Mouse (Mus musculus): Measurements from ENCODE around the gene C2cd3. TPM values are rescaled to one million over a fixed set of nuclear protein-coding genes. Genes with fewer than 3 reads are reported as not detected.

The C2cd3 gene
- polyA plus RNA-seq, 1 experiment from 2014 or later, result 34.2 TPM

DNA sequence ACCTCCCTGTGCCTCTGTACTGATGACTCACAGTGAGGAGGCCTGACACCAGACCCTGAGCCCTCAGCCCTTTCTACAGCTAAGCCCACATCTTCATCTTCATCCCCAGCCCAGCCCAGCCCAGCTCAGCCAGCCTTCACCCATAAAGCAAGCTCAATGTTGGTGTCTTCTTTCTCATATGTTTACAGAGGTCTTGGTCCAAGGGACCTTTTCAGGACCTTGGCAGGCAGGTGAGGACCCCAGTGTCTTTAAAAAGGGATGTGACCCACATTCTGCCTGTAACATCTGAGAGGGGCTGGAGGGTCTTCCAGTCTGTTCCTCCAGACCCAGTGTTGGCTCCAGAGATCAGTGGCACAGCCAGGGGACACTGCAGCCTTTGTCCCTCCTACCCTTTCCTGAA lies 127.4 kb downstream of the C2cd3 start:
- ATAC-seq (ENCODE audit: insufficient number of reproducible peaks, insufficient read depth, low FRiP score, low read depth), result no peak
- Histone ChIP-seq H3K9ac (replicated peaks; ENCODE audit: low read depth, low read length) (no peak overlapping the region), H3K4me1 (ENCODE audit: control insufficient read depth, insufficient read depth, low read length) (peaks cover 21% of the 10 kb centered on the region), H3K27ac (ENCODE audit: low read length) (no peak overlapping the region), H3K36me3 (ENCODE audit: control insufficient read depth, insufficient read depth, low read length) (peaks cover 31% of the 10 kb centered on the region), H3K9me3 (ENCODE audit: control insufficient read depth, low read depth, low read length) (no peaks in the 10 kb centered on the region), H3K4me3 (ENCODE audit: low read depth, low read length) (no peak overlapping the region), H3K4me2 (replicated peaks; ENCODE audit: low read depth, low read length) (no peak overlapping the region), H3K27me3 (ENCODE audit: control insufficient read depth, insufficient read depth, low read length) (no peaks in the 10 kb centered on the region)

DNA sequence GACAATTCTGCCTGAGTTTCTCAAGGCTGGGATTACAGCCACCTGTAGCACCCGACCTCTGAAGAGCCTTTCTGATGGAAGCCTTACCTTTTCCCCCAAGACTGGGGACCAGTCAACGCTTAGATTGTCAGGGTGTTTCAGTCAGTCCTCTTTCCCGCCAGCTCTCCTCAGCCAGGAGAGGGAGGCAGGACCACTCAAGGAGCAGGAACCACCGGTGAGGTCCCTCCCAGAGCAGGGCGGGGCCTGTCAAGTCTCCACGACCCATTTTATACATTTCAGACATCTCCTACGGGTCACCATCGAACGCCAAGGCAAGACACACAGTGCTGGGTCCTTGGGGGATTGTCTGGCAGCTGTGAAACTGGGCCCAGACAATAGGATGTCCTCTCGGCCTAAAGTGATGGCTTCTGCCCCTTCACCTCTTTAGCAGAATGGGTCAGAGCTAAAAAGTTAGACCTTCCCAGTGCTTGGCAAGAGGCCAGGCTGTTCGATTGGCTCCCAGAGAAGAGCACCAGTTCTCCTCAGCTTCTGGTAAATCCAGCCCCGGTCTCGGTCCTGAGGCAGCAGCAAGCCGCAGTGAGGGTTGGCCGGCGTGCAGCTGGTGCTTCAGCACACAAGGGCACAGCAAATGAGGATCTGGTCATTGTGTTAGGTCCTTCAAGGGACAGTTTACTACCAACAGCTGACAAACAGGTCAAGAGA lies 128.4 kb downstream of the C2cd3 start:
- ATAC-seq (ENCODE audit: insufficient number of reproducible peaks, insufficient read depth, low FRiP score, low read depth), result no peak
- no peaks in the 10 kb centered on the region for H3K27me3 ChIP-seq (ENCODE audit: control insufficient read depth, insufficient read depth, low read length)
- H3K36me3 ChIP-seq (ENCODE audit: control insufficient read depth, insufficient read depth, low read length), result peaks cover 31% of the 10 kb centered on the region
- no peak overlapping the region for H3K4me2 ChIP-seq (replicated peaks; ENCODE audit: low read depth, low read length)
- peaks cover 11% of the 10 kb centered on the region for H3K4me1 ChIP-seq (ENCODE audit: control insufficient read depth, insufficient read depth, low read length)
- no peak overlapping the region for H3K9ac ChIP-seq (replicated peaks; ENCODE audit: low read depth, low read length)
- H3K27ac ChIP-seq (ENCODE audit: low read length), result no peak overlapping the region
- no peaks in the 10 kb centered on the region for H3K9me3 ChIP-seq (ENCODE audit: control insufficient read depth, low read depth, low read length)
- 65% methylated on average over 16 of the region's 16 CpGs for WGBS
- H3K4me3 ChIP-seq (ENCODE audit: low read depth, low read length), result no peak overlapping the region

DNA sequence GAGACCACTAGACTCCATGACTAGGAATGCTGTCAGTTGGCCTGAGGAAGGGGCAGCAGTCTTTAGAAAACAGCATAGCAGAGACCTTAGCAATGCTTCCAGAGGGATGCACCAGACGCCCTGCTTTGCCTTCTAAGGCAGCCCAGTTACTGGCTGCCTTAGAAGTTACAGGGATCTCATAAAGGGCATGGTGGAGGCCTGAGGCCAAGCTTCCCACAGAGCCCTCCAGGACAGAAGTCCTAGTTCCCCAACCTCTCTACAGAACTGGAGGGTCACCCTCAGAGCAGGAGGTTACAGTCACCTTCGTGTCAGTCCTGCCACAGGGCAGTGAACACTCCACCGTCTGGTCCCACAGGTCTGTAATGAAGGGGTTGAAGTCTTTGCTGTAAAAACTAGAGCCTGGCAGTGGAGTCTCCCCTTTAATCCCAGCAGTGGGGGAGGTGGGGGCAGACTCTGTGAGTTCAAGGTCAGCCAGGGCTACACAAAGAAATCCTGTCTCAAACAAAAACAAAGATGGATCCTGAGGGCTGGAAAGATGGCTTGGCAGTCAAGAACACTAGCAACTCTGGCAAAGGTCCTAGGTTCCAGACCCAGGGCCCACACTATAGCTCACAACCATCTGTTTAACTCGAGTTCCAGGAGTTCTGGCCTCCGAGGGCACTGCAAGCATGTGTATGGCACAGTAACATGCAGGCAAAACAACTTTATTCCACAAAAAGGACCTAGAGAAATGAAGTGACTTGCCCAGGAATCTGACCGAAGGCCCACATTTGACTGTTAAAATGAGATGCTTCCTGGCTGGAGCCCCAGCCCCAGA lies 129.2 kb downstream of the C2cd3 start:
- Histone ChIP-seq H3K27ac (ENCODE audit: low read length) (no peak overlapping the region), H3K27me3 (ENCODE audit: control insufficient read depth, insufficient read depth, low read length) (no peaks in the 10 kb centered on the region), H3K9ac (replicated peaks; ENCODE audit: low read depth, low read length) (no peak overlapping the region), H3K36me3 (ENCODE audit: control insufficient read depth, insufficient read depth, low read length) (peaks cover 31% of the 10 kb centered on the region), H3K4me2 (replicated peaks; ENCODE audit: low read depth, low read length) (no peak overlapping the region), H3K4me3 (ENCODE audit: low read depth, low read length) (no peak overlapping the region), H3K4me1 (ENCODE audit: control insufficient read depth, insufficient read depth, low read length) (peaks cover 7% of the 10 kb centered on the region), H3K9me3 (ENCODE audit: control insufficient read depth, low read depth, low read length) (no peaks in the 10 kb centered on the region)
- WGBS, result 64% methylated on average over 6 of the region's 6 CpGs
- no peak for ATAC-seq (ENCODE audit: insufficient number of reproducible peaks, insufficient read depth, low FRiP score, low read depth)

DNA sequence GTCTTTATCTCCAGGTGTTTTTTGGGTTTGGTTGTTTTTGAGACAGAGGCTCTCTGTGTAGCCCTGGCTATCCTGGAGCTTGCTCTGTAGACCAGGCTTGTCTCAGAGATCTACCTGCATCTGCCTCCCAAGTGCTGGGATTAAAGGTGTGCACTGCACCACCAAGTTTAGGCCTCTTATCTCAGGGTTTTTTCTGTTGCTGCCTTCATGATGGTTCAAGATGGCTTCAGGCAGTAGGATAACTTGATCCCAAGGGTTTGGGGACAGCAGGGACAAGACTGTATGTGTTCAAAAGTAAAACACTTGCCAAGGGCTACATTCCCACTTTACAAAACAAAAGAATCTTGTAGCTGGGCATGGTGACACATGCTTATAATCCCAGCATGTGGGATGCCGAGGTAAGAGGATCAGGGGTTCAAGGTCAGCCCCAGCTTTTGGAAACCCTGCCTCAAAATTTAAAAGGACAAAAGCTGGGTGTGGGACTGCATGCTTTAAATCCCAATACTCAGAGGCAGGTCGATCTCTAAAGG lies 129.9 kb downstream of the C2cd3 start:
- H3K27me3 ChIP-seq (ENCODE audit: control insufficient read depth, insufficient read depth, low read length), result no peaks in the 10 kb centered on the region
- 50% methylated on average over 2 of the region's 2 CpGs for WGBS
- H3K4me2 ChIP-seq (replicated peaks; ENCODE audit: low read depth, low read length), result no peak overlapping the region
- no peaks in the 10 kb centered on the region for H3K9me3 ChIP-seq (ENCODE audit: control insufficient read depth, low read depth, low read length)
- no peak for ATAC-seq (ENCODE audit: insufficient number of reproducible peaks, insufficient read depth, low FRiP score, low read depth)
- H3K36me3 ChIP-seq (ENCODE audit: control insufficient read depth, insufficient read depth, low read length), result peaks cover 28% of the 10 kb centered on the region
- no peak overlapping the region for H3K4me3 ChIP-seq (ENCODE audit: low read depth, low read length)
- no peak overlapping the region for H3K9ac ChIP-seq (replicated peaks; ENCODE audit: low read depth, low read length)
- no peak overlapping the region for H3K27ac ChIP-seq (ENCODE audit: low read length)
- peaks cover under 1% of the 10 kb centered on the region; the same call in 1 of the 2 replicates for H3K4me1 ChIP-seq (ENCODE audit: control insufficient read depth, insufficient read depth, low read length)

DNA sequence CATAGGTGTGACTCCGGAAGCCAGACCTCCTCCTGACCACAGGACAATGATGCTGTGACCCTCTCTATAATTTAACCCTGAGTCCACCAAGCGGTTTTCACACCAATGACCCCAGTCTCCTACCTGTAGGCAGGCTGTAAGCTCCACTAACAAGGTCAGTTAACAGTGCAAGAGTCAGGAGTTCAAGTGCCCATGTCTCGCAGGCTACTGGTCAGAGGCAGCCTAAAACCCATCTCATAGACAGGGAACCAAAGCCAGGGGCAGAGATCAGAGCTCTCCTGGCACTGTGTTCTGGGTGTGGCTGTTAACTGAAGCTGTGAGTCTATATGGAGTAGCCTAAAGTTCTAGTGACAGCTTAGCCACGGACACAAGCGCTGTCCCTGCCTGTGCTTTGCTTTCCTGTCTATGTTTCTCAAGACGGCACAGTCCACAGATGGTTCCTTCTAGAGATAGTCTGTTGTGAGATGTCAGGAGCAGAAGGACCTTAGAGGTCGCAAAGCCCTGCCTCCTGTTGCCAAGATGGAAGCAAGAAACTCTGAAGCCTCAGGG lies 130.4 kb downstream of the C2cd3 start:
- no peak overlapping the region for H3K4me3 ChIP-seq (ENCODE audit: low read depth, low read length)
- peaks cover 23% of the 10 kb centered on the region for H3K36me3 ChIP-seq (ENCODE audit: control insufficient read depth, insufficient read depth, low read length)
- no peaks in the 10 kb centered on the region for H3K4me1 ChIP-seq (ENCODE audit: control insufficient read depth, insufficient read depth, low read length)
- H3K4me2 ChIP-seq (replicated peaks; ENCODE audit: low read depth, low read length), result no peak overlapping the region
- no peak overlapping the region for H3K27ac ChIP-seq (ENCODE audit: low read length)
- no peak for ATAC-seq (ENCODE audit: insufficient number of reproducible peaks, insufficient read depth, low FRiP score, low read depth)
- H3K27me3 ChIP-seq (ENCODE audit: control insufficient read depth, insufficient read depth, low read length), result no peaks in the 10 kb centered on the region
- no peaks in the 10 kb centered on the region for H3K9me3 ChIP-seq (ENCODE audit: control insufficient read depth, low read depth, low read length)
- WGBS, result 72% methylated on average over 7 of the region's 7 CpGs
- H3K9ac ChIP-seq (replicated peaks; ENCODE audit: low read depth, low read length), result no peak overlapping the region

DNA sequence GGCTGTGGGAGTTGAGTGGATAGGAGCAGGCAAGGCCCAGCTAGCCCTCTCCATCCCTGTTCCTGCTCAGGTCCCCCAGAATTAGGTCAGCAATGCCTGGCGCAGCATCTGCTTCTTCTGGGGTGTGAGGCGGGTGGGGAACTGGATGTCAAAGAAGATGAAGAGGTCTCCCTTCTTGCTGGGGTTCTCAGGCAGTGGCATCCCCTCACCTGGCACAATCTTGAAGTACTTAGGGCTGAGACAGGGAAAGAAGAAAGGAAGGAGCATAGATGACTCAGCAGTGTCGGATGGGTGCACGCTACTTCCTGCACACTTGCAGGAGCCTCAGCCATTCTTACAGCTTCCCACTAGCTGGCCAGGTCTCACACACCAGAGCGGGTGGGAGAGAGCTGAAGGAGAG lies 131.0 kb downstream of the C2cd3 start:
- no peak overlapping the region for H3K4me3 ChIP-seq (ENCODE audit: low read depth, low read length)
- no peak for ATAC-seq (ENCODE audit: insufficient number of reproducible peaks, insufficient read depth, low FRiP score, low read depth)
- no peak overlapping the region for H3K9ac ChIP-seq (replicated peaks; ENCODE audit: low read depth, low read length)
- H3K4me2 ChIP-seq (replicated peaks; ENCODE audit: low read depth, low read length), result no peak overlapping the region
- no peak overlapping the region for H3K27ac ChIP-seq (ENCODE audit: low read length)
- WGBS, result 82% methylated on average over 5 of the region's 5 CpGs
- H3K9me3 ChIP-seq (ENCODE audit: control insufficient read depth, low read depth, low read length), result no peaks in the 10 kb centered on the region
- H3K27me3 ChIP-seq (ENCODE audit: control insufficient read depth, insufficient read depth, low read length), result no peaks in the 10 kb centered on the region
- H3K36me3 ChIP-seq (ENCODE audit: control insufficient read depth, insufficient read depth, low read length), result peaks cover 18% of the 10 kb centered on the region
- H3K4me1 ChIP-seq (ENCODE audit: control insufficient read depth, insufficient read depth, low read length), result no peaks in the 10 kb centered on the region

DNA sequence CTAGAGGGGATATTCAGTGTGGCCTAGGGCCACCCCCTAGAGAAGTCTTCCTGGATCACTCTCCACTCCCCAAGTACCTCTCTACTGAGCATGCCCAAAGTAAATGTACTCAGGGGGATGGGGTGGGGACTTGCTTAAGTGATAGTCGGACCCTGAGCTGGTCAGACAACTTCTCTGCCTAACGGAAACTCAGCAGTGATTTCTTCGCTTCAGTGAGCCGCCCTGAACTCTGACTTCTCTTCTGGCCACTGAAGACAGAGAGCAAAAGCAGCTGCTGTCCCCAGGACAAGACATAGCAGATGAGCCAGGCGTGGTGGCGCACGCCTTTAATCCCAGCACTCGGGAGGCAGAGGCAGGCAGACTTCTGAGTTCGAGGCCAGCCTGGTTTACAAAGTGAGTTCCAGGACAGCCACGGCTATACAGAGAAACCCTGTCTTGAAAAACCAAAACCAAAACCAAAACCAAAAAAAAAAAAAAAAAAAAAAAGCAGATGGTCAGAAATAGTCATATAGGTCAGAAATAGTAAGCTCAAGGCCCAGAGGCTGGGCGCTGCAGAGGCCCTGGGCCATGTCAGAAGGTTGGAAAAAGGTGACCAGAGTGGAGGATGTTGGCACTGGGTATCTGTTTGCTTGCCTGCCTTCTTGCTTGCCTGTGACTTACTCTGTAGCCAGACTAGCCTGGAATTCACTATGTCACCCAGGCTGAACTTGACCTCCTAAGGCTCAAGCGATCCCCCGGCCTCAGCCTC lies 132.9 kb downstream of the C2cd3 start:
- Histone ChIP-seq H3K4me2 (replicated peaks; ENCODE audit: low read depth, low read length) (no peak overlapping the region), H3K4me3 (ENCODE audit: low read depth, low read length) (no peak overlapping the region), H3K36me3 (ENCODE audit: control insufficient read depth, insufficient read depth, low read length) (0 out of 2 replicates have a peak, but pooled peaks cover under 1% of the 10 kb centered on the region), H3K9me3 (ENCODE audit: control insufficient read depth, low read depth, low read length) (no peaks in the 10 kb centered on the region), H3K27ac (ENCODE audit: low read length) (no peak overlapping the region), H3K9ac (replicated peaks; ENCODE audit: low read depth, low read length) (no peak overlapping the region), H3K27me3 (ENCODE audit: control insufficient read depth, insufficient read depth, low read length) (no peaks in the 10 kb centered on the region), H3K4me1 (ENCODE audit: control insufficient read depth, insufficient read depth, low read length) (no peaks in the 10 kb centered on the region)
- no peak for ATAC-seq (ENCODE audit: insufficient number of reproducible peaks, insufficient read depth, low FRiP score, low read depth)
- 78% methylated on average over 13 of the region's 13 CpGs for WGBS

DNA sequence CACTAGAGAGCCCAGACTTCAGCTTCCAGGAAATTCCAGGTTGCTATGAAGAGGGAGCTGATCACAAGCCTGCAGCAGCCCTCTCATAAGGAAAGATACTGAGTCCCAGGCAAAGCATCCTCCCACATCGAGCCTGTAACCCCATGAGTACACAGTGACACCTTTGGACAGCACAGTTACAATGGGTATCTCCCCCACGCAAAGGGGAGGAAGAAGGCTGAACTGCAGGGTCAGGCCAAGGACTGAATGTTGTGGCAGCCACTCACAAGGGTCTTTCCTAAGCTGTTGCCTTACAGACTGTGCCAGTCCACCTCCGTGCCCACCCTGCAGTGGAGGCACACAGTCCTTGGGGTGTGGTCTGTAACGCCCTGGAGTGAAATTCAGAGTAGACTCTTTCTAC lies 134.5 kb downstream of the C2cd3 start:
- H3K4me2 ChIP-seq (replicated peaks; ENCODE audit: low read depth, low read length), result no peak overlapping the region
- no peaks in the 10 kb centered on the region for H3K36me3 ChIP-seq (ENCODE audit: control insufficient read depth, insufficient read depth, low read length)
- H3K27ac ChIP-seq (ENCODE audit: low read length), result no peak overlapping the region
- ATAC-seq (ENCODE audit: insufficient number of reproducible peaks, insufficient read depth, low FRiP score, low read depth), result no peak
- no peaks in the 10 kb centered on the region for H3K27me3 ChIP-seq (ENCODE audit: control insufficient read depth, insufficient read depth, low read length)
- H3K9me3 ChIP-seq (ENCODE audit: control insufficient read depth, low read depth, low read length), result no peaks in the 10 kb centered on the region
- no peak overlapping the region for H3K9ac ChIP-seq (replicated peaks; ENCODE audit: low read depth, low read length)
- no peak overlapping the region for H3K4me3 ChIP-seq (ENCODE audit: low read depth, low read length)
- no peaks in the 10 kb centered on the region for H3K4me1 ChIP-seq (ENCODE audit: control insufficient read depth, insufficient read depth, low read length)
- WGBS, result 71% methylated on average over 4 of the region's 4 CpGs
